Mouse (Mus musculus): ENCODE measurements around the gene Hacd1. TPM values are rescaled to one million over a fixed set of nuclear protein-coding genes. Genes with fewer than 3 reads are reported as not detected.

The Hacd1 gene
- polyA plus RNA-seq, 1 experiment from 2014 or later, result 236 TPM

GRCm38 (mm10) chr2:13816645-13817044 is 239.3 kb downstream of the Hacd1 start:
- no peak for ATAC-seq (ENCODE audit: insufficient number of reproducible peaks, low FRiP score)
- no peak overlapping the region for H3K4me2 ChIP-seq
- H3K9me3 ChIP-seq (replicated peaks), result no peaks in the 10 kb centered on the region
- H3K36me3 ChIP-seq, result no peaks in the 10 kb centered on the region
- no peaks in the 10 kb centered on the region for H3K27me3 ChIP-seq (replicated peaks)
- H3K27ac ChIP-seq (ENCODE audit: poor library complexity, severe bottlenecking), result no peak overlapping the region
- no peaks in the 10 kb centered on the region for H3K4me1 ChIP-seq (replicated peaks)
- no peak overlapping the region for H3K9ac ChIP-seq
- no peak overlapping the region for H3K4me3 ChIP-seq
- 66% methylated on average over 2 of the region's 2 CpGs for whole genome bisulfite sequencing

- H3K27ac ChIP-seq (ENCODE audit: poor library complexity, severe bottlenecking), result no peak overlapping the region
- H3K27me3 ChIP-seq (replicated peaks), result no peaks in the 10 kb centered on the region
- no peak overlapping the region for H3K9ac ChIP-seq
- H3K36me3 ChIP-seq, result no peaks in the 10 kb centered on the region
- 60% methylated on average over 5 of the region's 5 CpGs for WGBS
- no peak overlapping the region for H3K4me3 ChIP-seq
- ATAC-seq (ENCODE audit: insufficient number of reproducible peaks, low FRiP score), result no peak
- H3K4me1 ChIP-seq (replicated peaks), result no peaks in the 10 kb centered on the region
- H3K9me3 ChIP-seq (replicated peaks), result no peaks in the 10 kb centered on the region
- H3K4me2 ChIP-seq, result no peak overlapping the region
Measured at GRCm38 (mm10) chr2:13808593-13808992, 247.3 kb downstream of the Hacd1 start.

GRCm38 (mm10) chr2:13808008-13808407 is 247.9 kb downstream of the Hacd1 start:
- H3K4me1 ChIP-seq (replicated peaks), result no peaks in the 10 kb centered on the region
- H3K9me3 ChIP-seq (replicated peaks), result no peaks in the 10 kb centered on the region
- H3K27me3 ChIP-seq (replicated peaks), result no peaks in the 10 kb centered on the region
- no peak overlapping the region for H3K9ac ChIP-seq
- H3K4me3 ChIP-seq, result no peak overlapping the region
- H3K27ac ChIP-seq (ENCODE audit: poor library complexity, severe bottlenecking), result no peak overlapping the region
- no peaks in the 10 kb centered on the region for H3K36me3 ChIP-seq
- 59% methylated on average over 4 of the region's 4 CpGs for WGBS
- H3K4me2 ChIP-seq, result no peak overlapping the region
- no peak for ATAC-seq (ENCODE audit: insufficient number of reproducible peaks, low FRiP score)

- H3K4me3 ChIP-seq, result no peak overlapping the region
- no peaks in the 10 kb centered on the region for H3K36me3 ChIP-seq
- 74% methylated on average over 3 of the region's 3 CpGs for WGBS
- no peaks in the 10 kb centered on the region for H3K9me3 ChIP-seq (replicated peaks)
- no peaks in the 10 kb centered on the region for H3K27me3 ChIP-seq (replicated peaks)
- no peak overlapping the region for H3K9ac ChIP-seq
- no peaks in the 10 kb centered on the region for H3K4me1 ChIP-seq (replicated peaks)
- no peak overlapping the region for H3K27ac ChIP-seq (ENCODE audit: poor library complexity, severe bottlenecking)
- ATAC-seq (ENCODE audit: insufficient number of reproducible peaks, low FRiP score), result no peak
- H3K4me2 ChIP-seq, result no peak overlapping the region
Measured at GRCm38 (mm10) chr2:13806120-13806519, 249.8 kb downstream of the Hacd1 start.

GRCm38 (mm10) chr2:13800639-13801038 is 255.3 kb downstream of the Hacd1 start:
- WGBS, result 77% methylated on average over 2 of the region's 2 CpGs

More at GRCm38 (mm10) chr2:13800639-13801038, 255.3 kb downstream of the Hacd1 start:
- Histone ChIP-seq H3K4me2 (no peak overlapping the region), H3K9ac (no peak overlapping the region), H3K4me1 (replicated peaks) (no peaks in the 10 kb centered on the region), H3K36me3 (no peaks in the 10 kb centered on the region), H3K27me3 (replicated peaks) (peaks cover 8% of the 10 kb centered on the region), H3K4me3 (no peak overlapping the region), H3K9me3 (replicated peaks) (no peaks in the 10 kb centered on the region), H3K27ac (ENCODE audit: poor library complexity, severe bottlenecking) (no peak overlapping the region)
- ATAC-seq (ENCODE audit: insufficient number of reproducible peaks, low FRiP score), result no peak

Other genes with a start within 250 kb of the Hacd1 start
- 59.5 and 63.1 TPM in 2 replicates for gene Stam, start 18.0 kb upstream of the Hacd1 start, polyA plus RNA-seq (2016; fragmentation: Nextera tagmentation; extraction: Ambion mirVana)
- 0.05 and 0.09 TPM in 2 replicates for gene Tmem236, start 118.4 kb upstream of the Hacd1 start, polyA plus RNA-seq (2016; fragmentation: Nextera tagmentation; extraction: Ambion mirVana)
- gene Mrc1, start 173.3 kb upstream of the Hacd1 start, polyA plus RNA-seq (2016; fragmentation: Nextera tagmentation; extraction: Ambion mirVana), result 3.0 and 3.3 TPM in 2 replicates